Mouse (Mus musculus): ENCODE data around the gene Trim44. TPM values are rescaled to one million over a fixed set of nuclear protein-coding genes. Genes with fewer than 3 reads are reported as not detected.

The Trim44 gene
- total and polyA plus RNA-seq, 3 experiments = 21.7 to 55.3 (median 49.1) TPM

DNA sequence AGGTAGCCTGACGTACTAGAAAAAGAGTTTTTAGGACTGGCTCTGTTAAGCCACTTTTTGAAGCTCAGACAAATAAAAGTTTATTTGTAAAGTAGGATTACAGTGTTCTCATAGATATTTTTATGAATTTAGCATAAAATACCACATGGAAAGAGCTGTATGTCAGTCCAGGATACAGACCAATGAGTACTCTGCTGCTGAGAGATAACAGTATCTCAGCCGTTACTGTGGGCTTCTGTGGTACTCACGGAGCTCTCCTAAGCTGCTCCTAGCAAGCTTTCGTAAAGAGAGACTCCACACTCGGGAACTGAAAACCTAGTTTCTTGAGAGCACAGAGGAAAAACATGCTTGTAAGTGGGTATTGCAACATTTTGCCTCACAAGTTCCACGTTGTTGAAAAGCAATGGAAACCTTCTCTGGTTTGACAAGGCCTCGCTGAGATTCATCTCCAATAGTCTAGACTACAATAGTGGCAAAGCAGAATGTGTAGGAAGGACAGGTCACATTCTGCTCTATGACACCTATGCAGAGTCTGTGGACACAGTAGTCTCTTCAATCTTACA, 41.6 kb downstream of the Trim44 start (continued):
- peak; percentile 85; the same call in 1 of the 2 replicates for TF ChIP-seq MYC (IDR thresholded peaks at IDR 0.05; ENCODE audit: low read depth, low read length)
- TF ChIP-seq EP300 (IDR thresholded peaks at IDR 0.05; ENCODE audit: low read depth in 1 of 2, low read length in 2 of 2) = peak; percentile 90 to 94
- TF ChIP-seq GATA1 (IDR thresholded peaks at IDR 0.05; ENCODE audit: low read depth, low read length) = peak; percentile 98
- TF ChIP-seq POLR2AphosphoS5 (IDR thresholded peaks at IDR 0.05; ENCODE audit: borderline replicate concordance, low read depth, low read length) = no peak
- no peak for TF ChIP-seq USF1 (IDR thresholded peaks at IDR 0.05; ENCODE audit: low read depth, low read length)
- TF ChIP-seq ETS1 (IDR thresholded peaks at IDR 0.05; ENCODE audit: low read depth, low read length) = peak; percentile 79; the same call in 1 of the 2 replicates
- TF ChIP-seq ZNF384 (IDR thresholded peaks at IDR 0.05; ENCODE audit: low read depth, low read length) = no peak
- TF ChIP-seq UBTF (IDR thresholded peaks at IDR 0.05; ENCODE audit: borderline replicate concordance, insufficient read depth, low read depth, low read length) = no peak
- no peak for TF ChIP-seq POLR2A (IDR thresholded peaks at IDR 0.05; ENCODE audit: control insufficient read depth in 1 of 2, insufficient read depth in 1 of 2, low read depth in 1 of 2, low read length in 2 of 2, poor library complexity in 1 of 2)

DNA sequence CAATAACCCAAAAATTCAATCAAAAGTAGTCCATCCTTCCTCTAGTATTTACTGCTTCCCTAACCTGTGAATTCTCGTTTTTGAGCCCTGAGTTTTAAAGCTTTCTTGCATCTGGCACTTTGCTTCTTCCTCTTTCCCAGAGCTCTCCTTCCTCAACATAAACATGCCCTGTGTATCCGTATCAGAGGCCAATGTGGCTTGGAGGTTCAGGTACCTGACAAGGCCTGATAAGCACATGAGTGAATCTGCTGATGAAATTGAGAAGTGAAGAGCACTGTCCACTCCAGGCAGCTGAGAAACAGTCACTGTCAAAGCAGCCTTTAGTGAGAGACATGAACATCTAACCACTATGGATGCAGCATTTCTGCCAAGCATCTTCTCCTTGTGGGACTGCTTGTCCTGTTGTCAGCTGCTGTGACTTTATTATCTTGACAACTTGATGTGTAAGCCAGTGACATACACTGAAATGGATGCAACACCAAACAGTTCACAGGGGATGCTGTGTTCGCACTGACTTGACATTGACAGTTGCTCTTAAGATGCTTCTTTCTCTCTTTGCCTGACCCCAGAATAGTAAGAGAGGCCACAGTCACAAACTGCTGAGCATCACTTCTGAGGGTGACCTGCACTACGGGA, 42.9 kb downstream of the Trim44 start:
- peaks cover 3 to 66% of the 10 kb centered on the region in 2 experiments for H3K36me3 ChIP-seq (ENCODE audit: control insufficient read depth in 1 of 2, insufficient read depth in 2 of 2, low read length in 2 of 2)
- no peak overlapping the region for H3K9ac ChIP-seq (ENCODE audit: control insufficient read depth, low read depth, low read length, poor library complexity, severe bottlenecking)
- H3K27me3 ChIP-seq (ENCODE audit: control insufficient read depth in 1 of 2, insufficient read depth in 2 of 2, low read length in 2 of 2) = no peaks in the 10 kb centered on the region
- H3K79me2 ChIP-seq (ENCODE audit: control insufficient read depth, insufficient read depth, low read length, poor library complexity) = peaks cover 27% of the 10 kb centered on the region
- no peaks in the 10 kb centered on the region for H3K9me3 ChIP-seq (replicated peaks; ENCODE audit: insufficient read depth, low read length)
- H3K27ac ChIP-seq (ENCODE audit: control insufficient read depth, low read depth, low read length) = peak overlapping the region; percentile 91
- H3K4me1 ChIP-seq (ENCODE audit: control insufficient read depth in 1 of 2, insufficient read depth in 2 of 2, low read length in 2 of 2) = peaks cover 31 to 50% of the 10 kb centered on the region in 2 experiments
- H3K4me3 ChIP-seq (ENCODE audit: control insufficient read depth in 1 of 2, insufficient read depth in 1 of 2, low read depth in 2 of 2, low read length in 2 of 2) = no peak overlapping the region
- peak; percentile 90 for DNase-seq (ENCODE audit: low read depth, low spot score)
- no peak for TF ChIP-seq E2F4 (IDR thresholded peaks at IDR 0.05; ENCODE audit: borderline replicate concordance, low read depth, low read length)
- TF ChIP-seq POLR2AphosphoS5 (IDR thresholded peaks at IDR 0.05; ENCODE audit: borderline replicate concordance, low read depth, low read length) = no peak
- TF ChIP-seq GABPA (IDR thresholded peaks at IDR 0.05; ENCODE audit: low read depth, low read length) = no peak
- TF ChIP-seq KAT2A (conservative IDR thresholded peaks at IDR 0.05; ENCODE audit: low read depth, low read length) = 0 out of 2 replicates have a peak, but pooled peaks have one; percentile 25
- TF ChIP-seq TCF12 (IDR thresholded peaks at IDR 0.05; ENCODE audit: low read depth, low read length) = peak; percentile 96
- no peak for TF ChIP-seq RAD21 (IDR thresholded peaks at IDR 0.05; ENCODE audit: low read depth, low read length)
- TF ChIP-seq SMC3 (IDR thresholded peaks at IDR 0.05; ENCODE audit: low read depth, low read length) = no peak
- TF ChIP-seq ELF1 (IDR thresholded peaks at IDR 0.05; ENCODE audit: low read depth, low read length) = peak; percentile 45; the same call in 1 of the 2 replicates
- TF ChIP-seq MYC (IDR thresholded peaks at IDR 0.05; ENCODE audit: low read depth, low read length) = peak; percentile 73; the same call in 1 of the 2 replicates
- TF ChIP-seq SIN3A (IDR thresholded peaks at IDR 0.05; ENCODE audit: low read length) = peak; percentile 92
- no peak for TF ChIP-seq POLR2AphosphoS2 (IDR thresholded peaks at IDR 0.05; ENCODE audit: low read length)
- TF ChIP-seq CTCF (IDR thresholded peaks at IDR 0.05 in 2 of 3, conservative IDR thresholded peaks at IDR 0.05 in 1 of 3; ENCODE audit: control insufficient read depth in 1 of 3, insufficient read depth in 1 of 3, low read depth in 2 of 3, low read length in 3 of 3, poor library complexity in 1 of 3, severe bottlenecking in 1 of 3) = no peak
- no peak; the same call in 1 of the 2 replicates for TF ChIP-seq HCFC1 (IDR thresholded peaks at IDR 0.05; ENCODE audit: low read depth, low read length)
- no peak for TF ChIP-seq ZNF384 (IDR thresholded peaks at IDR 0.05; ENCODE audit: low read depth, low read length)
- TF ChIP-seq USF1 (IDR thresholded peaks at IDR 0.05; ENCODE audit: low read depth, low read length) = 0 out of 2 replicates have a peak, but pooled peaks have one; percentile 20
- TF ChIP-seq MAZ (IDR thresholded peaks at IDR 0.05; ENCODE audit: low read depth, low read length) = no peak
- TF ChIP-seq TBP (IDR thresholded peaks at IDR 0.05; ENCODE audit: low read depth, low read length) = no peak
- no peak for TF ChIP-seq POLR2A (IDR thresholded peaks at IDR 0.05; ENCODE audit: control insufficient read depth in 1 of 2, insufficient read depth in 1 of 2, low read depth in 1 of 2, low read length in 2 of 2, poor library complexity in 1 of 2)
- no peak for TF ChIP-seq ZMIZ1 (IDR thresholded peaks at IDR 0.05; ENCODE audit: low read depth, low read length)
- TF ChIP-seq ZKSCAN1 (IDR thresholded peaks at IDR 0.05; ENCODE audit: low read depth, low read length) = no peak
- TF ChIP-seq EP300 (IDR thresholded peaks at IDR 0.05; ENCODE audit: low read depth in 1 of 2, low read length in 2 of 2) = peak; percentile 94 to 95
- peak; percentile 90 for TF ChIP-seq ETS1 (IDR thresholded peaks at IDR 0.05; ENCODE audit: low read depth, low read length)
- TF ChIP-seq MXI1 (IDR thresholded peaks at IDR 0.05; ENCODE audit: low read depth, low read length) = peak; percentile 86
- peak; percentile 44; the same call in 1 of the 2 replicates for TF ChIP-seq BHLHE40 (IDR thresholded peaks at IDR 0.05; ENCODE audit: borderline replicate concordance, low read depth, low read length)
- TF ChIP-seq TAL1 (IDR thresholded peaks at IDR 0.05; ENCODE audit: low read length) = peak; percentile 92
- peak; percentile 64 for TF ChIP-seq MYB (IDR thresholded peaks at IDR 0.05; ENCODE audit: low read depth, low read length)
- no peak for TF ChIP-seq NELFE (IDR thresholded peaks at IDR 0.05; ENCODE audit: low read depth, low read length)
- TF ChIP-seq GATA1 (IDR thresholded peaks at IDR 0.05; ENCODE audit: low read depth, low read length) = peak; percentile 92
- no peak for TF ChIP-seq MEF2A (IDR thresholded peaks at IDR 0.05; ENCODE audit: extremely low read depth, insufficient replicate concordance, low read depth, low read length, poor library complexity, severe bottlenecking)
- peak; percentile 93 for TF ChIP-seq RCOR1 (IDR thresholded peaks at IDR 0.05; ENCODE audit: low read depth, low read length)
